8 mouse cellular contexts compared by ENCODE assay signal in genomic region chr11:77785396-77785767, GRCm38 (mm10). TPM values are rescaled to one million over a fixed set of nuclear protein-coding genes. Genes with fewer than 3 reads are reported as not detected.
A peak's percentile ranks its signal among the peaks of the same experiment; 100 is the strongest.
DNase-seq lines count a peak whose midpoint lies in the region; ATAC-seq and TF ChIP-seq lines count a peak whose summit lies in the region.

No protein-coding gene starts in this region.

- peak; percentile 63 for DNase-seq in kidney, adult 2 months
- no peak for DNase-seq in kidney, adult 18-20 months
- no peak for DNase-seq in liver, postnatal 0 days
- no peak for DNase-seq in natural killer cell, adult 2 months (ENCODE audit: low spot score in 2 of 2)
- no peak for DNase-seq in adrenal gland, adult 2 months
- DNase-seq in urinary bladder, adult 2 months (ENCODE audit: low spot score): no peak

- H3K4me3 ChIP-seq in kidney, adult 2 months (ENCODE audit: insufficient read depth, low read depth, low read length): peak overlapping the region; percentile 6
- H3K4me3 ChIP-seq in bone marrow macrophage, adult 2 months (ENCODE audit: insufficient read depth, low read length): peak overlapping the region; percentile 11
- no peak overlapping the region for H3K4me3 ChIP-seq in hindbrain, embryonic 13.5 days
- H3K4me3 ChIP-seq in liver, postnatal 0 days (ENCODE audit: low read depth, low read length): no peak overlapping the region

- WGBS in kidney, adult 2 months: 8% methylated on average over 5 of the region's 5 CpGs
- 18% methylated on average over 5 of the region's 5 CpGs for WGBS in hindbrain, embryonic 13.5 days
- WGBS in liver, postnatal 0 days (ENCODE audit: insufficient replicate concordance): 38% methylated on average over 5 of the region's 5 CpGs

- TF ChIP-seq POLR2A in kidney, adult 2 months (IDR thresholded peaks at IDR 0.05; ENCODE audit: low read depth, low read length): no peak
- TF ChIP-seq POLR2A in bone marrow macrophage, adult 2 months (IDR thresholded peaks at IDR 0.05; ENCODE audit: borderline replicate concordance, low read depth, low read length): no peak

- H3K4me1 ChIP-seq in kidney, adult 2 months (ENCODE audit: control insufficient read depth, insufficient read depth, low read length): peaks cover 71% of the 10 kb centered on the region
- peaks cover 37% of the 10 kb centered on the region for H3K4me1 ChIP-seq in bone marrow macrophage, adult 2 months (ENCODE audit: control insufficient read depth, insufficient read depth, low read length)
- peaks cover 66% of the 10 kb centered on the region for H3K4me1 ChIP-seq in hindbrain, embryonic 13.5 days (replicated peaks)
- peaks cover 75% of the 10 kb centered on the region for H3K4me1 ChIP-seq in liver, postnatal 0 days (ENCODE audit: insufficient read depth)

- TF ChIP-seq EP300 in liver, postnatal 0 days (IDR thresholded peaks at IDR 0.05; ENCODE audit: low read depth): no peak

- no peak for ATAC-seq in hindbrain, embryonic 13.5 days (ENCODE audit: low FRiP score)
- ATAC-seq in liver, postnatal 0 days: no peak

- H3K36me3 ChIP-seq in kidney, adult 2 months (ENCODE audit: control insufficient read depth, insufficient read depth, low read length): no peaks in the 10 kb centered on the region
- 0 out of 2 replicates have a peak, but pooled peaks cover 10% of the 10 kb centered on the region for H3K36me3 ChIP-seq in hindbrain, embryonic 13.5 days
- H3K36me3 ChIP-seq in liver, postnatal 0 days (replicated peaks; ENCODE audit: insufficient read depth, low read length): no peaks in the 10 kb centered on the region; the same call in 1 of the 2 replicates

- no peaks in the 10 kb centered on the region for H3K9me3 ChIP-seq in hindbrain, embryonic 13.5 days
- no peaks in the 10 kb centered on the region for H3K9me3 ChIP-seq in liver, postnatal 0 days (ENCODE audit: low read length)

- no peak overlapping the region for H3K9ac ChIP-seq in hindbrain, embryonic 13.5 days
- peak overlapping the region; percentile 47 for H3K9ac ChIP-seq in liver, postnatal 0 days (replicated peaks)

- TF ChIP-seq CTCF in kidney, adult 2 months (conservative IDR thresholded peaks at IDR 0.05; ENCODE audit: insufficient read depth, insufficient read length, low read depth, low read length): no peak
- TF ChIP-seq CTCF in bone marrow macrophage, adult 2 months (IDR thresholded peaks at IDR 0.05; ENCODE audit: low read depth, low read length): 0 out of 2 replicates have a peak, but pooled peaks have one; percentile 1
- TF ChIP-seq CTCF in liver, postnatal 0 days (IDR thresholded peaks at IDR 0.05; ENCODE audit: low read depth): no peak

- no peak overlapping the region for H3K4me2 ChIP-seq in hindbrain, embryonic 13.5 days
- H3K4me2 ChIP-seq in liver, postnatal 0 days (ENCODE audit: low read depth, low read length): peak overlapping the region; percentile 69

- H3K27ac ChIP-seq in kidney, adult 2 months (ENCODE audit: insufficient read depth, low read depth, low read length): peak overlapping the region; percentile 98
- H3K27ac ChIP-seq in bone marrow macrophage, adult 2 months (ENCODE audit: insufficient read depth, low read depth, low read length): peak overlapping the region; percentile 96
- peak overlapping the region; percentile 66 for H3K27ac ChIP-seq in hindbrain, embryonic 13.5 days
- H3K27ac ChIP-seq in liver, postnatal 0 days (ENCODE audit: low read depth): peak overlapping the region; percentile 94

- no peaks in the 10 kb centered on the region for H3K27me3 ChIP-seq in kidney, adult 2 months (replicated peaks; ENCODE audit: control insufficient read depth, insufficient read depth, low read length)
- no peaks in the 10 kb centered on the region for H3K27me3 ChIP-seq in hindbrain, embryonic 13.5 days
- no peaks in the 10 kb centered on the region for H3K27me3 ChIP-seq in liver, postnatal 0 days (ENCODE audit: insufficient read depth, low read length)

RNA-seq across cellular contexts. Expression of gene Gm10277, which starts 2.2 kb away (rescaled TPM):
- polyA plus RNA-seq in kidney, adult 2 months (2012; rRNA removed): 0.04 TPM in 1 of 2 replicates, not detected in the other
- not detected in 2 replicates for polyA plus RNA-seq in bone marrow macrophage, adult 2 months (2012; ENCODE audit: insufficient read depth, insufficient read length, missing spikeins)
- polyA plus RNA-seq in hindbrain, embryonic 13.5 days (2015; fragmentation: Nextera tagmentation; extraction: Ambion mirVana): 2.0 and 2.7 TPM in 2 replicates
- polyA plus RNA-seq in liver, postnatal 0 days (2015; fragmentation: Nextera tagmentation; extraction: Ambion mirVana): 0.12 and 0.31 TPM in 2 replicates
- total RNA-seq in adrenal gland, adult 2 months (2021): not detected
- polyA plus RNA-seq in adrenal gland, adult 2 months (2012; rRNA removed): not detected in 2 replicates
- polyA plus RNA-seq in urinary bladder, adult 2 months (2012; rRNA removed): not detected in 2 replicates

RNA-seq across cellular contexts. Expression of gene Myo18a, which starts 22.3 kb away (rescaled TPM):
- 92.0 and 93.1 TPM in 2 replicates for polyA plus RNA-seq in kidney, adult 2 months (2012; rRNA removed)
- 41.3 and 45.3 TPM in 2 replicates for polyA plus RNA-seq in bone marrow macrophage, adult 2 months (2012; ENCODE audit: insufficient read depth, insufficient read length, missing spikeins)
- 45.4 and 54.0 TPM in 2 replicates for polyA plus RNA-seq in hindbrain, embryonic 13.5 days (2015; fragmentation: Nextera tagmentation; extraction: Ambion mirVana)
- polyA plus RNA-seq in liver, postnatal 0 days (2015; fragmentation: Nextera tagmentation; extraction: Ambion mirVana): 10.4 and 10.5 TPM in 2 replicates
- total RNA-seq in adrenal gland, adult 2 months (2021): 10 to 100 TPM; 50.4 to 75.6 TPM
- polyA plus RNA-seq in adrenal gland, adult 2 months (2012; rRNA removed): 66.5 and 70.4 TPM in 2 replicates
- polyA plus RNA-seq in urinary bladder, adult 2 months (2012; rRNA removed): 24.1 and 33.8 TPM in 2 replicates

Comparison
In these comparisons a context has a peak if more than half of its experiments do, and no peak if none do; other contexts are left out.
1. H3K4me3 ChIP-seq: peak in kidney, adult 2 months (single experiment) and bone marrow macrophage, adult 2 months (single experiment); none in hindbrain, embryonic 13.5 days (single experiment) and liver, postnatal 0 days (single experiment).
2. Peak in every context shown above with its lines, with median percentiles within 50 percentile points of each other: H3K27ac ChIP-seq.